Mouse (Mus musculus): ENCODE measurements around the gene Ptpn9.
"Not testable (repeated sequence)": the region's sequence is repeated elsewhere in the genome, so short reads cannot be mapped to it uniquely, and the experiment has no call there.

The Ptpn9 gene

GRCm38 (mm10) chr9:56994286-56995197, at the start of gene Ptpn9:
Gene Ptpn9 (plus strand): TSS chr9:56994923.
- peak; percentile 82 to 86 for DNase-seq (ENCODE audit: low spot score in 2 of 2)

GRCm38 (mm10) chr9:56947481-56947880, 47.2 kb upstream of the Ptpn9 start:
- DNase-seq (ENCODE audit: low spot score in 2 of 2) = peak in 1 of 2 experiments; percentile 10

DNA sequence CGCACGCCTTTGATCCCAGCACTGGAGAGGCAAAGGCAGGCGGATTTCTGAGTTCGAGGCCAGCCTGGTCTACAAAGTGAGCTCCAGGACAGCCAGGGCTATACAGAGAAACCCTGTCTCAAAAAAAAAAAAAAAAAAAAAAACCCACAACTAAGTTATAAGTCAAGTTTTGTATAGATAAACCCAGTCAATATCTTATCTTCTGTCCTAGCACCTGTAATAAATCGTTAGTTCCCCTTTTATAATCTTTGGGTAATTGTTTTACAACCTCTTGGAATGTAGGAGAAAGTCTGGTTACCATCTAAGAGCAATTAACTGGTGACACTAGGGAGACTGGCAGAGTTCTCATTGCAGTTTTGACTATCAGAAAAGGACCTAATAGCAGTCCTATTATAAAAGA, 46.0 kb upstream of the Ptpn9 start:
- DNase-seq (ENCODE audit: low spot score in 2 of 2) = not testable (repeated sequence)

DNA sequence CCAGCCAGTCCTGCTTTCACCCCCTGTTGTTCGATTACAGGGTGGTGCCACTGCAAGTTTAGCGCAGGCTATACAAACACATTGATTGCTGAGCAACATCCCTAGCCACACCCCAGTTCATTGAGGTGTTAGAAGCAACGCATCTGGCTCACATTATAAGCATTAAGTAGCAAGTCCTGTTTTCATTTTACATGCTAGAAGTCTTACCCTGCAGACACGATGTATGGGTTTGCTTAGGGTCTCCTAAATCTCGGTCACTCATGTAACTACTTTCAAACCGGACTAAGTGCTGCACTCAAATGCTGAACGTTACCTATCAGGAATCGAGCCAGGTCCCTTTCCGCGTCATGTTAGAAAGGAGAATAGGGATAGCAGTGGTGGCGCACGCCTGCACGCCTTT, 45.0 kb upstream of the Ptpn9 start:
- no peak for DNase-seq (ENCODE audit: low spot score in 2 of 2)

GRCm38 (mm10) chr9:56950414-56951400, 44.0 kb upstream of the Ptpn9 start, which contains the start of gene Snupn:
Gene Snupn (plus strand): TSS chr9:56950878.
- DNase-seq (ENCODE audit: low spot score in 2 of 2) = peak; percentile 92 to 98

DNA sequence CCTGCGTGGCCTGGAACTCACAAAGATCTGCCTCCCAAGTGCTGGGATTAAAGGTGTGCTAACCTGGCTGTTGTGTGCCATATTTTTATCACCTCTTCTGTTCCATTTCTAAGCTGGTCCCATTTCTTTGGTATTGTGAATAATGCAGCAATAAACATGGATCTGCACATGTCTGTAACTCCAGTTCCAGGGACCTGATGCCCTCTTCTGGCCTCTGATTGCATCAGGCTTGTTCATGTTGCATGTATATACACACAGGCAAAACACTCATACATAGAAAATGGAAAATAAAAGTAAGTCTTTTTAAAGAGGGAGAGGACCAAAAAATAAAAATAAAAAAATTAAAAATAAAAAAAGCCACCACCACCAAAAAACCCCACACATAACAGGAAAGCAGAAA, 41.2 kb upstream of the Ptpn9 start:
- DNase-seq (ENCODE audit: low spot score in 2 of 2) = no peak

- DNase-seq (ENCODE audit: low spot score in 2 of 2) = no peak
These were observed 37.6 kb upstream of the Ptpn9 start for GRCm38 (mm10) chr9:56956966-56957675.

- DNase-seq (ENCODE audit: low spot score in 2 of 2) = no peak
These were observed 36.0 kb upstream of the Ptpn9 start for GRCm38 (mm10) chr9:56958689-56959088.

DNA sequence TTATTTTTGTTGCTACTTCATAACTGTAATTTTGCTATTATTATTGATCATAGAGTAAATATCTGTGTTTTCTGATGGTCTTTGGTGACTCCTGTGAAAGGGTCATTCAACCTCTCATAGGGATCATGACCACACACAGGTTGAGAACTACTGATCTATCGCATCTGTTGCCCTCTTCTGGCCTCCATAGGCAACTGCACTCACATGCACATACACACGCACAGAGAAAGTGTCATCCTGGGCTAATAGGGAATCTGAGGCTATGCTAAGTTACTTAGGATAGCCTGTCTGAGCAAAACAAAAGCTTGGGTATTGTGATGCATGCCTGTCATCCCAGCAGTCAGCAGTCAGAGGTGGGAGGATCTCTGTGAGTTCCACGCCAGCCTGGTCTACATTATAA, 33.1 kb upstream of the Ptpn9 start:
- DNase-seq (ENCODE audit: low spot score in 2 of 2) = no peak

- no peak for DNase-seq (ENCODE audit: low spot score in 2 of 2)
These were observed 24.6 kb upstream of the Ptpn9 start for GRCm38 (mm10) chr9:56970158-56970557.

- no peak for DNase-seq (ENCODE audit: low spot score in 2 of 2)
These were observed 20.7 kb upstream of the Ptpn9 start for GRCm38 (mm10) chr9:56973960-56974524.

DNA sequence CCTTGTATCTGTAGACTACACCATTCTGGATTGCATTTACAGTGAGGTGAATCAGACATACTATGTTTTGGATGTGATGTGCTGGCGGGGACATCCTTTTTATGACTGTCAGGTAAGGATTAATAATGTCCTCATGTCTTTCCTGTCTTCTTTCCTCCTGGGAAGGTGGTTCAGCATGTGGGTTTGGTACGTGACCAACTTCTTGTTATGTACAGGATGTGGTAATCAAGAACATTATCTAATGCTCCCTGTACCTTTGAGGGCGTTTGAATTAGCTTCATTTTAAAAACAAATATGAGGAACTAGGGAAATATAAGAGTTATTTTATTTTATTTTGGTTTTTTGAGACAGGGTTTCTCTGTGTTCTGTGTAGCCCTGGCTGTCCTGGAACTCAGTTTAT, 19.5 kb upstream of the Ptpn9 start:
- DNase-seq (ENCODE audit: low spot score in 2 of 2) = no peak

DNA sequence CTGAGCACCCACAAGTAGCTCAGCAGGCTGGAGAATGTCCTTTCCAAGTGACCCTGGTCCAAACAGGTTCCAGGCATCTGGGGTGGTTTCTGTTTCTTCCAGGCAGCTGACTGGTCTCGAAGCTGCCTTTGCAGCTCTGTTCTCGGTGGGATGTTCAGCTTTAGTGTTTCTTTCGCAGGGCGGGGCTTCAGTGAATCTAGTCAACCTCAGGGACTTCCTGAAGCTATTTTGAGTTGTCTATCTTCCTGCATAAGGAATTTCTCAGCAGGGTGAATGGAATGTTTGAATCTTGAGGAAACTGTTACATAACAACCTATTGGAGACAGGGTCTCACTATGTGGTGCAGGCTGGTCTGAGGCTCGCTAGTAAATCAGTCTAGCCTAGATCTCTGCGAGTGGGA, 14.5 kb upstream of the Ptpn9 start:
- DNase-seq (ENCODE audit: low spot score in 2 of 2) = no peak

DNA sequence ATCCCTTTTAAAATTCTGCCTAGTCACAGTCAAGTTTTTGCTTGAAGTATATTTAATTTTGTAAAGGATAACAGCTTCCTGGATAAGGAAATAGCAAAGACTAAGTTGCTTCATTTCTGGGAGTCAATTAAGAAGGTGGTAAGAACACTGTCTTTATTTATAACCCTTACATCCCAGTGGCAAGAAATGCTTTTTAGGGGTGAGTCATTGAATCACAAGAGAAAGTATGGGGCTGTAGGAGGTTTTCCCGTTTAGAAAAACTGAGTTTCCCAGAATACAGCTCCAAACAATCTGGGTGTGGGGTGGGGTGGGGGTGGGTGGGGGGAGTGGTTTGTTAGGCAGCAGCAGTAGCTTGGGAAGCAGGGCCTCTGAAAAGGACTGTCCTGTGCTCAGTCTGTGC, 13.2 kb upstream of the Ptpn9 start:
- no peak for DNase-seq (ENCODE audit: low spot score in 2 of 2)

GRCm38 (mm10) chr9:56995198-56996027, 690 bp downstream of the Ptpn9 start:
- peak; percentile 62 to 69 for DNase-seq (ENCODE audit: low spot score in 2 of 2)

- DNase-seq (ENCODE audit: low spot score in 2 of 2) = peak; percentile 2 to 6
These were observed 1.3 kb downstream of the Ptpn9 start for GRCm38 (mm10) chr9:56996028-56996346.

DNA sequence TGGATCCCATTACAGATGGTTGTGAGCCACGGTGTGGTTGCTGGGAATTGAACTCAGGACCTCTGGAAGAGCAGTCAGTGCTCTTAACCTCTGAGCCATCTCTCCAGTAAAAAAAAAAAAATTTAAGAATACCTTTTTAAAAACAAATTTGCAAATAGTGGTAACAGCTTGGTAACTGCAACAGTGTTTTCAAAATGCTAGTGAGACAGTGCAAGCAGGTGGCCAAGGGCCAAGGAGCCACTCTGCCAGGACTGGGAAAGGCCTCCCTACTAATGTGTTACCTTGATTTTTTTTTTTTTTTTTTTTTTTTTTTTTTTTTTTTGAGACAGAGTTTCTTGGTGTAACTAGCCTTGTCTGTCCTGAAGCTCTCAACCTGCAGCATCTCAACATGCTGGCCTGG, 2.5 kb downstream of the Ptpn9 start:
- peak in 1 of 2 experiments; percentile 5 for DNase-seq (ENCODE audit: low spot score in 2 of 2)

DNA sequence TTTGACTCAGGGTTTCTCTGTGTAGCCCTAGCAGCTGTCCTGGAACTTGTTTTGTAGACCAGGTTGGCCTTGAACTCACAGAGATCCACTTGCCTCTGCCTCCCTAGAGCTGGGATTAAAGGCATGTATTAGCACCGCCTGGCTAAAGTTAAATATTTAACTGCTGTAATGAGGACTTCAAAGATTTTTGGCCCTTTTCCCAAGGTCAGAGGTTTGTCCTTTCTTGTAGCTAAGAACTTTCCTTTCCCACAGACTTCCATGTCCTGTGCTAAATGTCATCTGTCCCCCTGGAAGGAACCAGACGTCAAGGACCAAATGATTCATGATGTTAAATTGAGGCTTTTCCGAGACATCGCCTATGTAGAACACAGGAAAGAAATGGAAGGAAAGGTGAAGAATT, 8.3 kb downstream of the Ptpn9 start:
- DNase-seq (ENCODE audit: low spot score in 2 of 2) = no peak

DNA sequence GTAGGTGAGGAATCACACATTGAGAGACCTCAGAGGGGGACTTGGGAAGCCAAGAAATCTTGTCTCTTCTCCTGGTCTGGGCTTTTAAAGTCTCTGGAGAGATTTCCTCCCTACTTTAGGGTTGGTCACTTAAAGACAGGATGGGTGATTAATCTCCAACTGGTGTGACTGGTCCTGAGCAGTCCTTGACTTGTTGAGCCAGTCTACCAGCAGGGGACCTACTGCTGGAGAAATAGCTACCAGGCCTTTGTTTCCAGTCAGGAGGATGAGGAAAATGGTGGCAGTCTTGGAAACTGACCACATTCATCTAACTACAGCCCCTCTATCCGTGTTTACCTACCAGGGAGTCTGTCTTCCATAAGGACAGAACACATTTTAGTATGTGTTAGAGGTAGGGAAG, 17.7 kb downstream of the Ptpn9 start:
- no peak for DNase-seq (ENCODE audit: low spot score in 2 of 2)

- DNase-seq (ENCODE audit: low spot score in 2 of 2) = no peak
These were observed 18.2 kb downstream of the Ptpn9 start for GRCm38 (mm10) chr9:57012895-57013294.

GRCm38 (mm10) chr9:57013756-57014155, 19.0 kb downstream of the Ptpn9 start:
- no peak for DNase-seq (ENCODE audit: low spot score in 2 of 2)
